Mouse (Mus musculus) C2C12 (cell line): ENCODE measurements at regions not wholly inside any gene's neighbourhood (a gene's known extent, or its start where the extent isn't known, plus 50 kb on each side); places are given as distances from the start of the nearest gene placed in this dataset.

Experiments used
- H3K27me3 ChIP-seq: one replicate; pipeline ENCODE4 v1.6.1; 2011; ENCODE audit not compliant: control insufficient read depth, insufficient read depth, insufficient read length
- H3K36me3 ChIP-seq: one replicate; pipeline ENCODE4 v1.6.1; 2011; ENCODE audit not compliant: control insufficient read depth, insufficient read depth
- H3K4me3 ChIP-seq: one replicate; pipeline ENCODE4 v1.5.1; 2011; ENCODE audit warnings: mild to moderate bottlenecking, control low read depth; ENCODE audit not compliant: poor library complexity, insufficient read depth, severe bottlenecking
- H3K79me2 ChIP-seq: one replicate; pipeline ENCODE4 v1.6.1; 2011; ENCODE audit not compliant: control insufficient read depth, insufficient read depth
- H3K79me3 ChIP-seq: one replicate; pipeline ENCODE4 v1.6.1; 2011; ENCODE audit warnings: low read depth, control low read depth
- H3ac ChIP-seq: one replicate; pipeline ENCODE3; 2011; ENCODE audit warnings: low read depth; ENCODE audit not compliant: control insufficient read depth, insufficient read length
- CEBPB ChIP-seq: IDR thresholded peaks from one replicate; pipeline ENCODE4 v1.6.1; 2011; ENCODE audit warnings: low read depth, mild to moderate bottlenecking, control low read depth, moderate library complexity
- CTCF ChIP-seq: IDR thresholded peaks from one replicate; pipeline ENCODE4 v1.5.1; 2011; ENCODE audit not compliant: control insufficient read depth, insufficient read depth, insufficient read length
- FOSL1 ChIP-seq: IDR thresholded peaks from one replicate; pipeline ENCODE4 v1.8.0; 2011; ENCODE audit warnings: mild to moderate bottlenecking, low read length; ENCODE audit not compliant: poor library complexity, insufficient read depth, severe bottlenecking
- MAX ChIP-seq: IDR thresholded peaks from one replicate; pipeline ENCODE4 v1.6.1; 2011; ENCODE audit warnings: mild to moderate bottlenecking, control low read depth
- MYOD1 ChIP-seq: IDR thresholded peaks from one replicate; pipeline ENCODE4 v1.6.1; 2011; ENCODE audit warnings: low read depth; ENCODE audit not compliant: control insufficient read depth, insufficient read length
- MYOG ChIP-seq: IDR thresholded peaks from one replicate; pipeline ENCODE4 v1.6.1; 2011; ENCODE audit not compliant: control insufficient read depth, insufficient read length; ENCODE audit errors: extremely low read depth
- USF1 ChIP-seq: IDR thresholded peaks from one replicate; pipeline ENCODE4 v1.6.1; 2011; ENCODE audit warnings: low read depth, mild to moderate bottlenecking, control low read depth, moderate library complexity

- H3K4me3 ChIP-seq: no peak overlapping the region
- H3K79me2 ChIP-seq: no peaks in the 10 kb centered on the region
- H3K36me3 ChIP-seq: no peaks in the 10 kb centered on the region
- no peak overlapping the region for H3ac ChIP-seq
- TF ChIP-seq CTCF: no peak
- TF ChIP-seq MYOD1: no peak
- TF ChIP-seq MAX: no peak
- no peak for TF ChIP-seq USF1
- TF ChIP-seq MYOG: no peak
- no peaks in the 10 kb centered on the region for H3K27me3 ChIP-seq
- H3K79me3 ChIP-seq: no peaks in the 10 kb centered on the region
Measured at GRCm38 (mm10) chr4:125855983-125856591, 168.3 kb upstream of the Csf3r start.

- H3K27me3 ChIP-seq: no peaks in the 10 kb centered on the region
- no peaks in the 10 kb centered on the region for H3K79me2 ChIP-seq
- H3ac ChIP-seq: no peak overlapping the region
- H3K79me3 ChIP-seq: no peaks in the 10 kb centered on the region
- TF ChIP-seq CTCF: no peak
- no peak overlapping the region for H3K4me3 ChIP-seq
- H3K36me3 ChIP-seq: no peaks in the 10 kb centered on the region
Measured at GRCm38 (mm10) chr4:125856781-125857180, 167.6 kb upstream of the Csf3r start.

- no peaks in the 10 kb centered on the region for H3K79me2 ChIP-seq
- H3K79me3 ChIP-seq: no peaks in the 10 kb centered on the region
- TF ChIP-seq CEBPB (no peak), MYOD1 (no peak), MAX (no peak), USF1 (no peak), CTCF (no peak), FOSL1 (no peak), MYOG (no peak)
- no peaks in the 10 kb centered on the region for H3K36me3 ChIP-seq
- no peak overlapping the region for H3ac ChIP-seq
- no peak overlapping the region for H3K4me3 ChIP-seq
- H3K27me3 ChIP-seq: no peaks in the 10 kb centered on the region
Measured at GRCm38 (mm10) chr4:125865057-125865456, 159.3 kb upstream of the Csf3r start.

- Histone ChIP-seq H3K36me3 (no peaks in the 10 kb centered on the region), H3ac (no peak overlapping the region), H3K4me3 (no peak overlapping the region), H3K79me2 (no peaks in the 10 kb centered on the region), H3K79me3 (no peaks in the 10 kb centered on the region), H3K27me3 (no peaks in the 10 kb centered on the region)
- TF ChIP-seq MYOD1: no peak
- TF ChIP-seq FOSL1: no peak
- no peak for TF ChIP-seq MYOG
- no peak for TF ChIP-seq USF1
- no peak for TF ChIP-seq MAX
- no peak for TF ChIP-seq CTCF
- TF ChIP-seq CEBPB: no peak
Measured at GRCm38 (mm10) chr4:125865728-125866127, 158.6 kb upstream of the Csf3r start.

- Histone ChIP-seq H3K4me3 (no peak overlapping the region), H3K36me3 (no peaks in the 10 kb centered on the region), H3ac (no peak overlapping the region), H3K79me3 (no peaks in the 10 kb centered on the region), H3K27me3 (no peaks in the 10 kb centered on the region), H3K79me2 (no peaks in the 10 kb centered on the region)
- TF ChIP-seq USF1 (no peak), FOSL1 (no peak), CTCF (no peak), CEBPB (no peak), MAX (no peak), MYOD1 (no peak), MYOG (no peak)
Measured at GRCm38 (mm10) chr4:125871211-125871610, 153.1 kb upstream of the Csf3r start.

GRCm38 (mm10) chr4:125880028-125880427 is 144.3 kb upstream of the Csf3r start:
- Histone ChIP-seq H3K79me2 (no peaks in the 10 kb centered on the region), H3K27me3 (peaks cover 13% of the 10 kb centered on the region), H3ac (no peak overlapping the region), H3K4me3 (no peak overlapping the region), H3K36me3 (no peaks in the 10 kb centered on the region), H3K79me3 (no peaks in the 10 kb centered on the region)
- TF ChIP-seq CEBPB (no peak), MYOG (no peak), FOSL1 (no peak), USF1 (no peak), MAX (no peak)
